Mouse (Mus musculus) central nervous system, embryonic 14 days (tissue): Measurements from ENCODE around the gene Bcl7c. TPM values are rescaled to one million over a fixed set of nuclear protein-coding genes. Genes with fewer than 3 reads are reported as not detected.

Experiments
- polyA plus RNA-seq: library from polyadenylated mRNA; depleted of rRNA; stranded (reverse); fragments of >200 nt; gene quantifications from 2 replicates; pipeline ENCODE4 v1.2.3, GENCODE M21; 2012; rRNA removed

Gene Bcl7c
- 53.7 and 67.6 TPM in 2 replicates for polyA plus RNA-seq

DNA sequence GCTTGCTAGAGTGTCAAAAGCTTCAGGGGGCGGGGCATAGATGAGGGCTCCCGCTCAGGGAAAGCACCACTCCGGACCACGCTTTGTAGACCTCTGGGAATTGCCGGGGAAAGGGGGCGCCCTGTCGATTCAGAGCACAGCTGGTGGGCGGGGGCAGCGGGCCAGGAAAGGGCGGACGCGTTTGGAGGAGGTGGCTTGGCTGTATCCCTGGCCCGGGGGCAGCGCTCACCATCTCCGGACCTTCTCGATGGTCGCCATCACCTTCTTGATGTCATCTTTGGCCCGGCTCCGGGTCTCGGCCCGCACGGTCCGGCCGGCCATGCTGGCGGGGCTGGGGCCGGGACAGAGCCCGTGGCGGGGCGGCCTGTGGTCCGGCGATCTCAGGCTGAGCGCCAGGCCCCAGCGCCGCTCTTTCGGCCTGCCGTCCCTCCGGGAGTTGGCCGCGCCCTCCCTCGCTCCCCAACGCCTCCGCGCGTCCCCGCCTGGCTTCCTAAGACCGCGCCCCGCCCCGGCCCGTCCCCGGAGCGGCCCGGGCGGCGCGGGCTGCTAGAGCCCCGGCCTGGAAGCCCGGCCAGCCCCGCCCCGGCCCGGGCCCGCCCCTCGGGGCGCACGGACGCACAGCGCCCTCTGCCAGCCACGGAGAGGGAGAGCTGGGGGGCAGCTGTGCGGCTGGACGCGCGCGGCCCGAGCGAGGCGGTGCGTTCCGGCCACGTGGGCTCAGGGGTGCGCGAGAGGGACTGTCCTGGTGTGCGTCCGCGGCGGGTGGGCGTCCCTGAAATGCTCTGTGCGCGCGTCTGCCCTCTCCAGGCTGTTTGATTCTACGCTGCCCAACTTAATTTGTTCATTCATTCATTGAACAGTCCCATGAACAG lies at the start of gene Bcl7c:
Gene Bcl7c, minus strand, starts transcription at position 727 of the 872 bp plus-strand sequence.

DNA sequence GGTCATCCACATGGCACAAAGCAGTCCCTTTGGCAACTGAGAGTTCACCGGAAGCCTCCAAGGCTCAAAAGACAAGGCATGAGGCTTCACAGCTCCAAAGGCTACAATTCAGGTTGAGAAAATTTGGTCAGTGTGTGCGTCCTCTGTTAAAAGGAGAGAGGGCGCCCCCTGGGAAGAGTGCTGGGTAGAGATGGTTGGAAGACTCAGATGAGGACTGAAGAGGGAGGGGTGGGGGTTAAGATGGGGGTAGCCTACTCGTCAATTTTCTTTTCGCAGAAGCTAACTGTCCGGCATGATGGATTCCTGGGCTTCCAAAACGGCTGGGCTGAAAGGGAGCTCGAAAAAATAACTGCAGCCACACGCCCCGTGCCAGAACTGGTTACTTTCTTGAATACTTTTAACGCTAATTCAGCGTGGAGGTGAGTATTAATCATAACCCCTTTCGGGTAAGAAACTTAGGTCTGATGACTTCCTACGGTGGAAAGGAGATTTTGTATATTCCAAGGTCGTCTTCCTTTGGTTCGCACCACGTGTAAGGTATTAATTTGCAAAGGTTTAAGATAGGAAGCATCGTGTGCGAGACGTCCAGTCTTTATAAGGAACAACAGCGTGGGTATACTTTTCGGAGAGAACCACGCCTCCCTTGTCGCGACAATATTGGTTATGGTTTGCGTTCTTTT lies 35.8 kb upstream of the Bcl7c start, which contains the start of gene Fbxl19:
Gene Fbxl19, plus strand, starts transcription at position 178 of the 680 bp plus-strand sequence.

DNA sequence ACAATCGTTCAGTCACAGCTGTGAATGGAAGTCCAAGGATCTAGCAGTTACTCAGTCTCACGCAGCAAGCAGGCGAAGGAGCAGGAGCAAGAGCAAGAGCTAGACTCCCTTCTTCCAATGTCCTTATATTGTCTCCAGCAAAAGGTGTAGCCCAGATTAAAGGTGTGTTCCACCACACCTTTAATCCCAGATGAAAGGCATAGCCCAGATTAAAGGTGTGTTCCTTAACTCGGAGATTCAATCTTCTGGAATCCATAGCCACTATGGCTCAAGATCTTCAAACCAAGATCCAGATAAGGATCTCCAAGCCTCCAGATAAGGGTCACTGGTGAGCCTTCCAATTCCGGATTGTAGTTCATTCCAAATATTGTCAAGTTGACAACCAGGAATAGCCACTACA lies 23.3 kb upstream of the Bcl7c start, which contains the start of gene Ctf2:
Gene Ctf2, minus strand, starts transcription at position 101 of the 400 bp plus-strand sequence.

DNA sequence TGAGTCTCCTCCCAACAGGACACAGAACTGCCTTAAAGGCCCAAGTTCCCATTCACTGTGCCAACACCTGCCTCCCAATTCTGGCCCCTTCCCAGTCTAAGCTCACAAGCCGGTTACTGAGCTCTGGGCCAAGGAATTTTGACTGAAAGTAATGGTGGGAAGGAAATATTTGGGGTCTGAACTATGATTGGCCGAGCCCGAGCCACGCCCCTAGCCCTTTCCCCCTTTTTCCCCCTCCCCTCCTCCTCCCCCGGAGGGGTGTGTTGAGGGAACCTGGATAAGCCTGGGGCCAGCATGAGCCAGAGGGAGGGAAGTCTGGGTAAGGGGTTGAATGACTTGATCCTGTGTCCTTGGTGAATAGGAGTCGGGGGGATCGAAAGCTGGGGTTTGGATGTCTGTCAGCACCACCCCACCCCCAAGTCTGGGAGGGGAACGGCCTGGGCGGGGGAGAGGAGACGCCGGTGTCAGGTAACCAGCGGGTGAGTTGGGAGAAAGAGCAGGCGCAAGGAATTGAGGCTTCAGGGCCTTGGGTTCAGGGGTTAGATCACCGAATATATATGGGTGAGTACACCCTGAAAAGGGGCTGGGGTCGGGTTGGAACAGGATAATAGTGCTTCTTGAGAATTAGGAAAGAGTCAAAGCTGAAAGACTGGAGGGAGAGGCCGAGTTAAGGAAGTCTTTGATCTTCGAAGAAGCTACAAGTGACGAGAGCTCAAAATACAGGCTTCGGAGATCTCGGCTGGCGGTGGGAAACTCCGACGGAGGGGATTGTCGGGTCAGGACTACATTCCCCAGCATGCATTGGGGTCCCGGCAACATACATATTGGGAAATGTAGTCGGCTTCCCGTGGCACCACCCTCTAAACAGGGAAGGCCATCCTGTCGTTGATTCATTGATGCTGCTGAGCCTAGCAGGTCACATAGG lies 4.0 kb upstream of the Bcl7c start, which contains the start of gene Ctf1:
Gene Ctf1, plus strand, starts transcription at position 276 of the 925 bp plus-strand sequence.

GRCm38 (mm10) chr7:127614891-127615843 lies 93.6 kb downstream of the Bcl7c start, which contains the start of gene Zfp629:
Gene Zfp629 (minus strand): TSS chr7:127615797.

Other genes with a start within 250 kb of the Bcl7c start
- 86.3 and 89.4 TPM in 2 replicates for gene Prr14, start 249.3 kb downstream of the Bcl7c start, polyA plus RNA-seq
- 28.5 and 42.4 TPM in 2 replicates for gene Fbrs, start 229.7 kb downstream of the Bcl7c start, polyA plus RNA-seq
- 20.8 and 25.3 TPM in 2 replicates for gene Srcap, start 196.9 kb downstream of the Bcl7c start, polyA plus RNA-seq
- gene Gm42715, start 189.3 kb downstream of the Bcl7c start, polyA plus RNA-seq, result 17.6 and 18.6 TPM in 2 replicates
- 0.36 and 2.0 TPM in 2 replicates for gene Tmem265, start 147.5 kb downstream of the Bcl7c start, polyA plus RNA-seq
- gene Phkg2, start 135.6 kb downstream of the Bcl7c start, polyA plus RNA-seq, result 117 and 121 TPM in 2 replicates
- 12.9 and 13.4 TPM in 2 replicates for gene Ccdc189, start 120.3 kb downstream of the Bcl7c start, polyA plus RNA-seq
- 56.5 and 57.7 TPM in 2 replicates for gene Rnf40, start 120.2 kb downstream of the Bcl7c start, polyA plus RNA-seq
- 39.2 and 42.5 TPM in 2 replicates for gene Zfp629, start 93.1 kb downstream of the Bcl7c start, polyA plus RNA-seq
- 9.8 and 15.3 TPM in 2 replicates for gene Ctf1, start 3.8 kb upstream of the Bcl7c start, polyA plus RNA-seq
- gene Ctf2, start 23.2 kb upstream of the Bcl7c start, polyA plus RNA-seq, result not detected in 2 replicates
- 131 and 136 TPM in 2 replicates for gene Fbxl19, start 35.6 kb upstream of the Bcl7c start, polyA plus RNA-seq
- 8.2 and 10.4 TPM in 2 replicates for gene Orai3, start 60.9 kb upstream of the Bcl7c start, polyA plus RNA-seq
- 16.7 and 23.0 TPM in 2 replicates for gene Setd1a, start 67.7 kb upstream of the Bcl7c start, polyA plus RNA-seq
- not detected in 2 replicates for gene Gm49388, start 76.7 kb upstream of the Bcl7c start, polyA plus RNA-seq
- 15.0 and 18.8 TPM in 2 replicates for gene Hsd3b7, start 91.7 kb upstream of the Bcl7c start, polyA plus RNA-seq
- 55.6 and 78.3 TPM in 2 replicates for gene Stx4a, start 115.4 kb upstream of the Bcl7c start, polyA plus RNA-seq
- gene Stx1b, start 115.6 kb upstream of the Bcl7c start, polyA plus RNA-seq, result 82.8 and 97.6 TPM in 2 replicates
- gene Zfp646, start 167.3 kb upstream of the Bcl7c start, polyA plus RNA-seq, result 23.8 and 25.2 TPM in 2 replicates
- 20.6 and 21.2 TPM in 2 replicates for gene Zfp668, start 167.9 kb upstream of the Bcl7c start, polyA plus RNA-seq
- gene Prss53, start 182.0 kb upstream of the Bcl7c start, polyA plus RNA-seq, result 2.4 and 3.0 TPM in 2 replicates
- not detected in 2 replicates for gene Gm21974, start 186.5 kb upstream of the Bcl7c start, polyA plus RNA-seq
- 61.4 and 95.9 TPM in 2 replicates for gene Vkorc1, start 186.7 kb upstream of the Bcl7c start, polyA plus RNA-seq
- 54.7 and 59.0 TPM in 2 replicates for gene Bckdk, start 195.1 kb upstream of the Bcl7c start, polyA plus RNA-seq
- 48.3 and 52.2 TPM in 2 replicates for gene Kat8, start 203.6 kb upstream of the Bcl7c start, polyA plus RNA-seq
- 0.20 and 2.6 TPM in 2 replicates for gene Prss8, start 221.2 kb upstream of the Bcl7c start, polyA plus RNA-seq
- gene Prss36, start 237.8 kb upstream of the Bcl7c start, polyA plus RNA-seq, result 10.7 and 13.2 TPM in 2 replicates